Mouse (Mus musculus) MEL (cell line): ENCODE results near the gene Fam219a. TPM values are rescaled to one million over a fixed set of nuclear protein-coding genes. Genes with fewer than 3 reads are reported as not detected.

Source experiments
- DNase-seq: peaks from one replicate; pipeline ENCODE4 v3.0.0; 2011; ENCODE audit warnings: low read depth, low spot score
- H3K27ac ChIP-seq: 2 replicates; pipeline ENCODE4 v1.5.1; 2012; ENCODE audit warnings: low read depth, mild to moderate bottlenecking, control low read depth, low read length, moderate library complexity; ENCODE audit not compliant: control insufficient read depth
- H3K27me3 ChIP-seq, 2 experiments: fragments of 150-350 bp in 1 of 2; sonication (generic) in 1 of 2; 2 replicates each; pipeline ENCODE4 v1.6.1; 2012; ENCODE audit warnings: low read length in 2 of 2, mild to moderate bottlenecking in 2 of 2, improper control_type of control experiment in 1 of 2, moderate library complexity in 1 of 2; ENCODE audit not compliant: insufficient read depth in 2 of 2, control insufficient read depth in 1 of 2
- H3K36me3 ChIP-seq, 2 experiments: 2 replicates each; pipeline ENCODE4 v1.6.1; 2012 to 2014; ENCODE audit warnings: low read length in 2 of 2, improper control_type of control experiment in 1 of 2, inconsistent platforms in 1 of 2, mild to moderate bottlenecking in 1 of 2; ENCODE audit not compliant: insufficient read depth in 2 of 2, control insufficient read depth in 1 of 2
- H3K4me1 ChIP-seq, 2 experiments: fragments of 150-350 bp in 1 of 2; sonication (generic) in 1 of 2; 2 replicates each; pipeline ENCODE4 v1.6.1; 2012; ENCODE audit warnings: low read length in 2 of 2, improper control_type of control experiment in 1 of 2, mild to moderate bottlenecking in 1 of 2; ENCODE audit not compliant: insufficient read depth in 2 of 2, control insufficient read depth in 1 of 2
- H3K4me3 ChIP-seq, 2 experiments: fragments of 150-350 bp in 1 of 2; sonication (generic) in 1 of 2; 2 replicates each; pipeline ENCODE4 v1.5.1; 2012; ENCODE audit warnings: low read depth in 2 of 2, low read length in 2 of 2, mild to moderate bottlenecking in 2 of 2, moderate library complexity in 2 of 2, control low read depth in 1 of 2, improper control_type of control experiment in 1 of 2; ENCODE audit not compliant: control insufficient read depth in 1 of 2, insufficient read depth in 1 of 2
- H3K79me2 ChIP-seq: 2 replicates; pipeline ENCODE4 v1.6.1; 2012; ENCODE audit warnings: mild to moderate bottlenecking, low read length, moderate library complexity; ENCODE audit not compliant: control insufficient read depth, poor library complexity, insufficient read depth
- H3K9ac ChIP-seq: 2 replicates; pipeline ENCODE4 v1.6.1; 2012; ENCODE audit warnings: low read depth, mild to moderate bottlenecking, control low read depth, low read length, moderate library complexity; ENCODE audit not compliant: control insufficient read depth, poor library complexity, severe bottlenecking
- H3K9me3 ChIP-seq: fragments of 150-350 bp; sonication (generic); replicated peaks from 2 replicates; pipeline ENCODE4 v1.6.1; 2012; ENCODE audit warnings: mild to moderate bottlenecking, low read length, improper control_type of control experiment, moderate library complexity; ENCODE audit not compliant: insufficient read depth
- BHLHE40 ChIP-seq: IDR thresholded peaks from 2 replicates; pipeline ENCODE4 v1.6.1; 2012; ENCODE audit warnings: low read depth, mild to moderate bottlenecking, inconsistent platforms, low read length, improper control_type of control experiment, borderline replicate concordance
- CHD1 ChIP-seq: IDR thresholded peaks from 2 replicates; pipeline ENCODE4 v1.6.1; 2012; ENCODE audit warnings: low read depth, mild to moderate bottlenecking, inconsistent platforms, low read length, improper control_type of control experiment
- CTCF ChIP-seq, 3 experiments: IDR thresholded peaks in 2 of 3; conservative IDR thresholded peaks in 1 of 3; 2 replicates each; pipeline ENCODE4 v1.5.1; 2011 to 2012; ENCODE audit warnings: low read length in 3 of 3, low read depth in 2 of 3, mild to moderate bottlenecking in 2 of 3, improper control_type of control experiment in 1 of 3, inconsistent platforms in 1 of 3, mixed read lengths in 1 of 3, moderate library complexity in 1 of 3; ENCODE audit not compliant: control insufficient read depth in 1 of 3, insufficient read depth in 1 of 3, poor library complexity in 1 of 3, severe bottlenecking in 1 of 3
- E2F4 ChIP-seq: IDR thresholded peaks from 2 replicates; pipeline ENCODE4 v1.6.1; 2011; ENCODE audit warnings: low read depth, low read length, improper control_type of control experiment, borderline replicate concordance
- EP300 ChIP-seq, 2 experiments: IDR thresholded peaks; 2 replicates each; pipeline ENCODE4 v1.6.1; 2011; ENCODE audit warnings: improper control_type of control experiment in 2 of 2, low read length in 2 of 2, low read depth in 1 of 2, mild to moderate bottlenecking in 1 of 2
- ETS1 ChIP-seq: IDR thresholded peaks from 2 replicates; pipeline ENCODE4 v1.6.1; 2012; ENCODE audit warnings: low read depth, mild to moderate bottlenecking, inconsistent platforms, low read length, improper control_type of control experiment, moderate library complexity
- GABPA ChIP-seq: IDR thresholded peaks from 2 replicates; pipeline ENCODE4 v1.6.1; 2012; ENCODE audit warnings: low read depth, mild to moderate bottlenecking, inconsistent platforms, low read length, improper control_type of control experiment, moderate library complexity
- JUND ChIP-seq: IDR thresholded peaks from 2 replicates; pipeline ENCODE4 v1.6.1; 2011; ENCODE audit warnings: low read depth, mild to moderate bottlenecking, improper control_type of control experiment, low read length
- MAX ChIP-seq: IDR thresholded peaks from 2 replicates; pipeline ENCODE4 v1.6.1; 2011; ENCODE audit warnings: low read length, improper control_type of control experiment
- MAZ ChIP-seq: IDR thresholded peaks from 2 replicates; pipeline ENCODE4 v1.6.1; 2012; ENCODE audit warnings: low read depth, mild to moderate bottlenecking, inconsistent platforms, low read length, improper control_type of control experiment
- MEF2A ChIP-seq: IDR thresholded peaks from 2 replicates; pipeline ENCODE4 v1.6.1; 2014; ENCODE audit warnings: low read depth, mild to moderate bottlenecking, inconsistent platforms, low read length, improper control_type of control experiment; ENCODE audit not compliant: poor library complexity, insufficient replicate concordance, severe bottlenecking; ENCODE audit errors: extremely low read depth
- MXI1 ChIP-seq: IDR thresholded peaks from 2 replicates; pipeline ENCODE4 v1.6.1; 2011; ENCODE audit warnings: mild to moderate bottlenecking, low read depth, low read length, improper control_type of control experiment
- MYC ChIP-seq: IDR thresholded peaks from 2 replicates; pipeline ENCODE4 v1.6.1; 2011; ENCODE audit warnings: low read depth, mild to moderate bottlenecking, low read length, improper control_type of control experiment, moderate library complexity
- NELFE ChIP-seq: IDR thresholded peaks from 2 replicates; pipeline ENCODE4 v1.6.1; 2011; ENCODE audit warnings: low read depth, low read length, improper control_type of control experiment
- SMC3 ChIP-seq: IDR thresholded peaks from 2 replicates; pipeline ENCODE4 v1.6.1; 2011; ENCODE audit warnings: low read depth, low read length, improper control_type of control experiment
- TAL1 ChIP-seq: IDR thresholded peaks from 2 replicates; pipeline ENCODE4 v1.6.1; 2012; ENCODE audit warnings: mild to moderate bottlenecking, inconsistent platforms, low read length, moderate library complexity, mixed read lengths
- TBP ChIP-seq: IDR thresholded peaks from 2 replicates; pipeline ENCODE4 v1.8.0; 2011; ENCODE audit warnings: low read depth, low read length, improper control_type of control experiment
- TCF12 ChIP-seq: IDR thresholded peaks from 2 replicates; pipeline ENCODE4 v1.6.1; 2014; ENCODE audit warnings: low read depth, mild to moderate bottlenecking, inconsistent platforms, low read length, improper control_type of control experiment, moderate library complexity
- USF1 ChIP-seq: IDR thresholded peaks from 2 replicates; pipeline ENCODE4 v1.6.1; 2014; ENCODE audit warnings: low read depth, mild to moderate bottlenecking, inconsistent platforms, low read length, improper control_type of control experiment, moderate library complexity
- polyA plus RNA-seq, 2 experiments: library from polyadenylated mRNA; stranded (reverse) in 1 of 2; unstranded in 1 of 2; fragments of >175 nt in 1 of 2; fragments of >200 nt in 1 of 2; gene quantifications; 2 replicates each; pipeline versions ENCODE4 v1.2.1 to v1.2.4; 2012; ENCODE audit warnings: low replicate concordance in 2 of 2, low read depth in 1 of 2; ENCODE audit not compliant: insufficient read length in 2 of 2, insufficient read depth in 1 of 2, missing spikeins in 1 of 2
- total RNA-seq: library from RNA; depleted of rRNA; stranded (reverse); fragments of 300-350 nt; gene quantifications from 2 replicates; pipeline ENCODE4 v1.2.3, GENCODE M21; 2012

The Fam219a gene
- total and polyA plus RNA-seq, 3 experiments = 0.85 to 3.8 TPM; not detected in 1

DNA sequence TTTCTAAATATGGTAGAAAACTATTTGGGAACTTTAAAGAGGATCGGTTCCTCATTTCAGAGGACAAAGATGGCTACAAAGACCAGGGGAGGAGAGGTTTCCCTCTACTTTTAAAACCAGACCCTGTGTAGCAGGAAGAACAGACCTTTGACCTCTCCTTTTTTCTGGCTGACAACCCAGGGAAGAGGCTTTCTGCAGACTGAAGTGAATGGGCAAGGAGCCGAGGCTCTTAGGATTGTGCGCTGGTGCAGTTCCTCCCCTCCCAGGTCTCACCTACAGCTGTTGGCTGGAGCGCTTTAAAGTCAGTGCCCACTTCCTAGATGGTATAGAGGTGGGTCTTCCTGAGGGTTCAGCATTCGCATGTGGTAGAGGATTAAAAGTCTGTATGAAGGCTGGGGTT, 72.3 kb downstream of the Fam219a start:
- no peak for DNase-seq
- Histone ChIP-seq H3K79me2 (no peaks in the 10 kb centered on the region), H3K9ac (no peak overlapping the region), H3K36me3 (peaks cover 0 to 2% of the 10 kb centered on the region in 2 experiments; a peak in 2 of 4 replicates), H3K27me3 (no peaks in the 10 kb centered on the region), H3K27ac (no peak overlapping the region)
- TF ChIP-seq MYC = no peak
- TF ChIP-seq NELFE = no peak
- no peak for TF ChIP-seq TCF12
- TF ChIP-seq MEF2A = no peak
- TF ChIP-seq, all 39 proteins: peak for 0
- Histone ChIP-seq H3K9me3 (no peaks in the 10 kb centered on the region), H3K4me1 (peaks cover 0 to 5% of the 10 kb centered on the region in 2 experiments; a peak in 1 of 4 replicates), H3K4me3 (no peak overlapping the region)

GRCm38 (mm10) chr4:41495850-41496249, 73.5 kb downstream of the Fam219a start:
- Histone ChIP-seq H3K27me3 (no peaks in the 10 kb centered on the region), H3K27ac (no peak overlapping the region), H3K79me2 (no peaks in the 10 kb centered on the region), H3K36me3 (no peaks in the 10 kb centered on the region), H3K9ac (no peak overlapping the region), H3K9me3 (no peaks in the 10 kb centered on the region), H3K4me1 (no peaks in the 10 kb centered on the region), H3K4me3 (no peak overlapping the region)
- DNase-seq = no peak
- no peak for TF ChIP-seq CHD1
- no peak for TF ChIP-seq MEF2A
- no peak for TF ChIP-seq MYC
- TF ChIP-seq TBP = no peak
- TF ChIP-seq TAL1 = no peak
- TF ChIP-seq JUND = no peak
- no peak for TF ChIP-seq TCF12
- TF ChIP-seq USF1 = no peak
- TF ChIP-seq GABPA = no peak
- no peak for TF ChIP-seq E2F4
- TF ChIP-seq ETS1 = no peak
- no peak for TF ChIP-seq SMC3
- no peak for TF ChIP-seq MAZ
- no peak for TF ChIP-seq MXI1
- no peak for TF ChIP-seq CTCF (IDR thresholded peaks at IDR 0.05 in 2 of 3, conservative IDR thresholded peaks at IDR 0.05 in 1 of 3; ENCODE audit: control insufficient read depth in 1 of 3, insufficient read depth in 1 of 3, low read depth in 2 of 3, low read length in 3 of 3, poor library complexity in 1 of 3, severe bottlenecking in 1 of 3)
- no peak for TF ChIP-seq BHLHE40
- TF ChIP-seq MAX = no peak
- TF ChIP-seq EP300 (IDR thresholded peaks at IDR 0.05; ENCODE audit: low read depth in 1 of 2, low read length in 2 of 2) = no peak
